Mouse (Mus musculus) forebrain, embryonic 14.5 days (tissue): ENCODE results near the gene Rilpl1. TPM values are rescaled to one million over a fixed set of nuclear protein-coding genes. Genes with fewer than 3 reads are reported as not detected.

Experiments used
- ATAC-seq: fragments of 200-750 bp; cut with Nextera tagmentation; 2 replicates; pipeline ENCODE4 v1.8.0; 2017; ENCODE audit warnings: mild to moderate bottlenecking, moderate library complexity
- DNase-seq: peaks from one replicate; pipeline ENCODE4 v3.0.0-alpha.2; 2015; ENCODE audit warnings: low spot score
- H3K27ac ChIP-seq: fragments of 300-500 bp; sonication (generic); 2 replicates; pipeline ENCODE4 v1.5.1; 2014; ENCODE audit warnings: low read depth, mild to moderate bottlenecking, control low read depth, low read length, moderate library complexity
- H3K27me3 ChIP-seq: fragments of 300-500 bp; sonication (generic); replicated peaks from 2 replicates; pipeline ENCODE4 v1.6.1; 2014; ENCODE audit warnings: low read length, control low read depth, mixed read lengths; ENCODE audit not compliant: control insufficient read depth, insufficient read depth
- H3K36me3 ChIP-seq: fragments of 300-500 bp; sonication (generic); 2 replicates; pipeline ENCODE4 v1.6.1; 2014; ENCODE audit warnings: low read length, control low read depth; ENCODE audit not compliant: control insufficient read depth, insufficient read depth
- H3K4me1 ChIP-seq: fragments of 300-500 bp; sonication (generic); 2 replicates; pipeline ENCODE4 v1.6.1; 2014; ENCODE audit warnings: antibody characterized with exemption, low read length, control low read depth; ENCODE audit not compliant: control insufficient read depth, insufficient read depth
- H3K4me2 ChIP-seq: fragments of 300-500 bp; sonication (generic); 2 replicates; pipeline ENCODE4 v1.6.1; 2014; ENCODE audit warnings: mild to moderate bottlenecking, control low read depth, low read length
- H3K4me3 ChIP-seq: fragments of 300-500 bp; sonication (generic); 2 replicates; pipeline ENCODE4 v1.5.1; 2014; ENCODE audit warnings: low read depth, low read length, control low read depth
- H3K9ac ChIP-seq: fragments of 300-500 bp; sonication (generic); 2 replicates; pipeline ENCODE4 v1.6.1; 2014; ENCODE audit warnings: mild to moderate bottlenecking, low read length, control low read depth, moderate library complexity
- H3K9me3 ChIP-seq: fragments of 300-500 bp; sonication (generic); replicated peaks from 2 replicates; pipeline ENCODE4 v1.6.1; 2016; ENCODE audit warnings: low read length, control low read depth, mixed read lengths; ENCODE audit not compliant: control insufficient read depth
- WGBS: fragments of 180-500 bp; shearing (Covaris S2); extraction: QIAGEN DNeasy Blood & Tissue Kit; methylation state at CpG from one replicate; pipeline ENCODE4 v1.1.7; 2014; 5-methylcytosine and 5-hydroxymethylcytosine counted together
- polyA plus RNA-seq: library from polyadenylated mRNA; unstranded; fragments of >200 nt; fragmentation: Nextera tagmentation; extraction: Ambion mirVana; gene quantifications from 2 replicates; pipeline ENCODE4 v1.2.1, GENCODE M21; 2014

The Rilpl1 gene
- polyA plus RNA-seq = 10.4 and 11.0 TPM in 2 replicates

DNA sequence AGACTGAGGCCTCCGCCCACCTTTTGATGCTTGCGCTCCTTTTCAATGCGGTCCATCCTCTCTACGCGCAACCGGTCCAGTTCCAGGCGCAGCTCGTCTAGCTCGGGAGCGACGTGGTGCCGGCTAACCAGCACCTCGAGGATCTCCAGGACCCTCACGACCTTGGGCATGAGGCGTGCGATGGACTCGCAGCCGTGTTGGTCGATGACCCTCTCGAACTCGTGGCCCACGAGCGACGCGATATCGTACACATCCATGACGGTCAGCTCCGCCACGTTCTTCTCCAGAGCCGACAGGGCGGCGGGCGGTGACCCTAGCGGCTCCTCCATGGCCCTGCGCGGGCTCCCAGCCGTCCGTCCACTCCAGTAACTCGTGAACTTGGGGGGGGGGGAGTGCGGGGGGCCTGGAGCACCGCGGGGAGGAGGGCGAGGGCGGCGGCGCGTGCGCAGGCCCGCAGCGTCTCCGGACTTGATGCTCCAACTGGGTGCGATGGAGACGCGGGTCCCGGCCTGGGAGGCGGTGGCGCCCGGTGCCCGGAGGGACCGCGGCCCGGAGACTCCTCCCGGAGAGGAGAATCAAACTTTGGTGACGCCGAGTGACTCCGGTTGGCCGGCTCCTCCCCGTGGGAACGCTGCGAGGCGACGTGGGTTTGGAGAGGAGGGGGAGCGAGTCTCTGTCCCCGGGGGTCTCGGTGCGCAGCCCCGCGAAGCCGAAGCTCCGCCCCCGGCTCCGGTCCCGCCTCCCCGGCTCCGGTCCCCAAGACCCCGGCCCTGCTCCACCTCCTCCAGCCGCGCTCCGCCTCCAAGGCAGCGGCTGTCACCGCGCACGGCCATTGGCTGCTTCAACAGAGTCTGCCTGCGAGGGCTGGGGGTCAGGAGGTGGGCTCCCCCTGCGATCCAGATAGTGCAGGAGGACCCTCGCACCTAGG is at the start of gene Rilpl1:
Gene Rilpl1, minus strand, starts transcription at position 737 of the 928 bp plus-strand sequence.
- under 1% methylated on average over 84 of the region's 96 CpGs for WGBS
- Histone ChIP-seq H3K36me3 (no peaks in the 10 kb centered on the region), H3K4me2 (peak within 1 kb of the TSS; percentile 60), H3K4me1 (peaks cover 6% of the 10 kb centered on the region; the same call in 1 of the 2 replicates), H3K27ac (peak within 1 kb of the TSS; percentile 60; the same call in 1 of the 2 replicates), H3K27me3 (no peaks in the 10 kb centered on the region), H3K9ac (peak within 1 kb of the TSS; percentile 81), H3K9me3 (no peaks in the 10 kb centered on the region), H3K4me3 (peak within 1 kb of the TSS; percentile 72)
- ATAC-seq = peak; percentile 95
- peak; percentile 91 for DNase-seq

DNA sequence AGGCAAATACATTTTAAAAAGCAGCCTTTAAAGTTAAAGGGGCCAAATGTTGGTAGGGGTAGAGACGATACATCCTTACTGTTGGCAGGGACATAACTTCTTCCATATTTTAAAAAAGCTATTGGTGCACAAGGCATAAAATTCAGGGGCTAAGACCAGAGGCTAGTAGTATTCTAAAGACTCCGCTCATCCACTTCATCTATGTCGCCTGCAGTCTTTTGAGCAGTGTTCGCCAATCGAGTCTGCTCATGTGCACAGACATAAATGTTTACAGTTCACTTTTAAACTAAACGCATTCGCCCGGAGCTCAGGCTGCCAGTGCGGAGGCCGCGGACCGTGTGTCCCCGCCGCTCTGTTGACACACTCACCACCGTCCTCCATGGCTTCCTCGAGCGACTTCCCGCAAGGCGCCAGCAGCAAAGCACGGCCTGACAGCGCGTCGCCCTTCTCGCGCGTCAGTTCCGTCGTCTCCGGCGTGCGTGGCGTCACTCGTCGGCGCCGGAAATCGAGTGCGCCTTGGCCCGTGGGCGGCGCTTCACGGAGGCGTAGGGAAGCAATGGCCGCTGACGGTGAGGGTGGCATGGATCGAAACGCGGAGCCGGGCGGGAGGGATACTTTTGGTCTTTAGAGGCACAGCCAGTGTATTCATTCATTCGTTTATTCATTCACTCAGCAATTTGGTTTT is 47.6 kb upstream of the Rilpl1 start, which contains the start of the genes Eif2b1 and Gtf2h3:
Gene Eif2b1, minus strand, starts transcription at position 499 of the 685 bp plus-strand sequence.
Gene Gtf2h3, plus strand, starts transcription at position 508 of the 685 bp plus-strand sequence.
- Histone ChIP-seq H3K36me3 (peaks cover 39% of the 10 kb centered on the region), H3K27ac (0 out of 2 replicates have a peak within 1 kb of the TSS, but pooled peaks have one; percentile 35), H3K4me3 (peak within 1 kb of the TSS; percentile 69), H3K9me3 (no peaks in the 10 kb centered on the region), H3K4me2 (peak within 1 kb of the TSS; percentile 75), H3K9ac (peak within 1 kb of the TSS; percentile 79), H3K4me1 (peaks cover 14% of the 10 kb centered on the region), H3K27me3 (no peaks in the 10 kb centered on the region)
- DNase-seq (peak; percentile 97), ATAC-seq (peak; percentile 98)
- WGBS = 2% methylated on average over 51 of the region's 51 CpGs

DNA sequence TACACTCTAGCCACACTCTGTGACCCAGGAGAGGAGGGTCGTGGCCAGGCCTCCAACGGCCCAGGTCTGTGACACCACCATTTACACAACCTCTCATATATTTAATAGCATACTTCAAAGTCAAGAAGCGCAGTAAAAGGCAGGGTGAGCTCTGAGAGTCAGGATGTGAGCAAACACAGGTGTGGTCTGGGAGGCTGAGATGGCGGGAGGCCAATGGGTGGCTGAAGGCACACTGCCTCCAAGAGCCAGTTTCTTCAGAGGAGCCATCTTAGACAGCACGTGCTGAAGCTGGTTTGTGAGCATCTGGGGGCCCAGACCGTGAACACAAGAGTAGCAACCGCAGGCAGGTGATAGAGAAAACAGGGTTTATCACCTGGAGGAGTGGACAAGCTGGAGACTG is 44.3 kb upstream of the Rilpl1 start:
- no peak for DNase-seq
- H3K4me3 ChIP-seq = no peak overlapping the region
- peaks cover 71% of the 10 kb centered on the region for H3K36me3 ChIP-seq
- H3K27me3 ChIP-seq = no peaks in the 10 kb centered on the region
- no peak overlapping the region for H3K4me2 ChIP-seq
- ATAC-seq = no peak
- H3K9ac ChIP-seq = no peak overlapping the region
- no peaks in the 10 kb centered on the region for H3K9me3 ChIP-seq
- WGBS = 94% methylated on average over 7 of the region's 7 CpGs
- peaks cover 14% of the 10 kb centered on the region for H3K4me1 ChIP-seq
- H3K27ac ChIP-seq = no peak overlapping the region

DNA sequence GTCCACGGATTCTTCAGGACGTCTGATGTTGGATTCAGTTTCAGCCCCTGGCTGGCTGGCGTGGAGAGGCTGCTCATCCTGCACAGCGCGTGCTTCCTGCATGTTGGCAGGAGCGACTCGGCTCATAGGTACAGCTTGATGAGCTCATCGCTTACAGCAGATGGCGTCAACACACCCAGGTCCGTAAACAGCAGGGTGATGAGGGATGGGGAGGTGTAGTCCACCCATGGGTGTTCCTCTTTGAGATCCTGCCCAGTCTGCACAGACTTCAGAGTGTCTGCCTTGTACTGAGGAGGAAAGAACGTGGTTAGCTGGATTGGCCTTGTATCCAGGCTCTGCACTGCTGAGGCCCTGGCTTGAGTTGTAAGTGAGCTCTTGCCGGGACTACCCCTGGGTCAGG is 39.9 kb upstream of the Rilpl1 start:
- ATAC-seq = no peak
- no peak overlapping the region for H3K9ac ChIP-seq
- H3K4me1 ChIP-seq = no peaks in the 10 kb centered on the region
- H3K27me3 ChIP-seq = no peaks in the 10 kb centered on the region
- peaks cover 99% of the 10 kb centered on the region for H3K36me3 ChIP-seq
- H3K27ac ChIP-seq = no peak overlapping the region
- no peak for DNase-seq
- no peak overlapping the region for H3K4me2 ChIP-seq
- 89% methylated on average over 12 of the region's 12 CpGs for WGBS
- no peaks in the 10 kb centered on the region for H3K9me3 ChIP-seq
- no peak overlapping the region for H3K4me3 ChIP-seq

DNA sequence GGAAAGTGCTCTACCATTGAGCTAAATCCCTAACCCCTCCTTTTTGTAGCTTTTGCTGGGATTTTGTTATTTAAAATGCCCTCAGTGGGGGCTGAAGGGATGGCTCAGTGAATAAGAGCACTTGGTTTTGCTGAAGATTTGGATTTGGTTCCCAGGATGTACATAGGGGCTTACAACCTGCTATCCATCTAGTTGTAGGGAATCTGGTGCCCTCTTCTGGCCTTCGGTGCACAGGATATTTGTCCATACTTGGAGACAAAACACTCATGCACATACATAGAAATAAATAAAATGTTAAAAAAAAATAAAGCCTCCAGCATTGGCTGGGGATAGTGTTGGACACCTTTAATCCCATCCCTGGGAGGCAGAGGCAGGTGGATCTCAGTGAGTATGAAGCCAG is 24.0 kb upstream of the Rilpl1 start:
- Histone ChIP-seq H3K4me2 (no peak overlapping the region), H3K9ac (no peak overlapping the region), H3K27ac (no peak overlapping the region), H3K4me1 (peaks cover 5% of the 10 kb centered on the region; the same call in 1 of the 2 replicates), H3K9me3 (no peaks in the 10 kb centered on the region), H3K4me3 (no peak overlapping the region), H3K27me3 (no peaks in the 10 kb centered on the region), H3K36me3 (peaks cover 60% of the 10 kb centered on the region)
- ATAC-seq (no peak), DNase-seq (peak; percentile 33)
- whole genome bisulfite sequencing = 95% methylated on average over 1 of the region's 1 CpGs

DNA sequence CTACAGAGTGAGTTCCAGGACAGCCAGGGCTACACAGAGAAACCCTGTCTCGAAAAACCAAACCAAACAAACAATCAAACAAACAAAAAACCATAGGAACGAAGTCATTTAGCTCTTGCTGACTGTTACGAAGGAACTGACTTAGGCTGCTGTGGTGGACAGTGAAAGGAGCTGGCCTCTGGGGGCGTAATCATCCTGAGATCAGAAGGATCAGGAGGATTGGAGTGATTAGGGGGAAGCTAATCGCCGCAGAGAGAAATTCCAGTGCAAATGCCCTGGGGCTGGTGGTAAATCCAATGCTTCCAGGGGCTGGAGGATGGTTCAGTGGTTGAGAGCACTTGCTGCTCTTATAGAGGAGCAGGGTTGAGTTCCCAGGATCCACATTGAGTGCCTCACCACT is 22.4 kb upstream of the Rilpl1 start:
- peak overlapping the region; percentile 83 for H3K9ac ChIP-seq
- DNase-seq (no peak), ATAC-seq (no peak)
- WGBS = 67% methylated on average over 6 of the region's 6 CpGs
- peak overlapping the region; percentile 74 for H3K4me2 ChIP-seq
- H3K4me3 ChIP-seq = peak overlapping the region; percentile 85
- no peak overlapping the region for H3K27ac ChIP-seq
- no peaks in the 10 kb centered on the region for H3K9me3 ChIP-seq
- H3K36me3 ChIP-seq = peaks cover 47% of the 10 kb centered on the region
- no peaks in the 10 kb centered on the region for H3K27me3 ChIP-seq
- peaks cover 5% of the 10 kb centered on the region; the same call in 1 of the 2 replicates for H3K4me1 ChIP-seq

DNA sequence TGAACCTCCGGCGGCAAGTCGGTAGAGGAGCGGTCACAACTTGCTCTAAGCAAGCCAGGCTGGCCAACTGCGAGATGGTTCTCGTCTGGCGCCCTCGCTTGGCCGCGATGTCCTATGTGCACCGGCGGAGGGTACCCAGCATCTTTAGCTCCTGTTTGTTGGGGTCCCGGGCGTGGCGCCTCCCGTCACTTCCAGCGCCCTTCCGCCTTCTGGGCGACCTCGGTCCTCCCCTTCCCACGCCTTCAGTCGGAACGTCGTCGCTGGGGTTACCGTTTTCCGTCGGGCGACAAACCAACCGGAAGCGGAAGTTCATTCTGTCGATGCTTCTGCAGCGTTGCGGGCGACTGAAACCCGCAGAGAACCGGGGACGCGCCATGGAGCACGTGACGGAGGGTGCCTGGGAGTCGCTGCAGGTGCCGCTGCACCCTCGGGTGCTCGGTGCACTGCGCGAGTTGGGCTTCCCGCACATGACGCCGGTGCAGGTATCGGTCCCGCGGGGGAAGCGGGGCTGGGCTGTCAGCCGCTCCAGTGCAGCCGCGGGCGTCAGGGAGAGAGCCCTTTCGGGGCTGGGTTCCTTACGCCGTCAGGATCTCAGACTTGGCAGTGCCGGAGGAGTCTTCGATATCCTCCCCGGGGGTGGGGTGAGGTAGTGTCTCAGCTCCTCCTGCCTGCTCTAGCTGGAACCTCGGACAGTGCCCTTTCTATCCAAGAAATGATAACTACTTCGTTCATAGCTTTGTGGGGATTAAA is 21.5 kb upstream of the Rilpl1 start, which contains the start of gene Ddx55:
Gene Ddx55, plus strand, starts transcription at position 307 of the 750 bp plus-strand sequence.
- Histone ChIP-seq H3K27ac (peak within 1 kb of the TSS; percentile 77), H3K27me3 (no peaks in the 10 kb centered on the region), H3K9ac (peak within 1 kb of the TSS; percentile 83), H3K4me2 (peak within 1 kb of the TSS; percentile 74), H3K36me3 (peaks cover 47% of the 10 kb centered on the region), H3K9me3 (no peaks in the 10 kb centered on the region), H3K4me1 (peaks cover 5% of the 10 kb centered on the region; the same call in 1 of the 2 replicates), H3K4me3 (peak within 1 kb of the TSS; percentile 85)
- ATAC-seq (peak; percentile 89), DNase-seq (peak; percentile 96)
- WGBS = under 1% methylated on average over 66 of the region's 66 CpGs

DNA sequence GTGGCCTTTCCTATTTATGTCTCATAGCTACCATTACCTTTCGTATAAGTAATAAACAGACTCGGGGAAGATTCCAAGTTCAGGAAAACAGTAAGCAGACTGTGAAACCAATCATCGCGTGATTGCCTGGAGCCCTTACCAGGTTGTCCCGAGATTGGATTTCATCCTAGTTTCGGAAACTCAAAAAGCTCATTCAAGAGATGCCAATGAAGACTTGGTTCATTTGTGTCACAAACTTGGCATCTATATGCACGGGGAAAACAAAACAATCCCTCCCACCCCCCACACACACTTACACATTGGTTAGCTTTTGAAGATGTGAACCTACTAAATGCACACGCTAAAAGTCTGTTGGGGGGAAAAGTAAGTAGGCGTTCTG is 20.9 kb upstream of the Rilpl1 start:
- no peaks in the 10 kb centered on the region for H3K9me3 ChIP-seq
- peak; percentile 42 for DNase-seq
- no peak for ATAC-seq
- peaks cover 47% of the 10 kb centered on the region for H3K36me3 ChIP-seq
- H3K4me2 ChIP-seq = peak overlapping the region; percentile 74
- peak overlapping the region; percentile 83 for H3K9ac ChIP-seq
- H3K4me1 ChIP-seq = peaks cover 5% of the 10 kb centered on the region; the same call in 1 of the 2 replicates
- peak overlapping the region; percentile 77 for H3K27ac ChIP-seq
- WGBS = 12% methylated on average over 9 of the region's 9 CpGs
- peak overlapping the region; percentile 85 for H3K4me3 ChIP-seq
- H3K27me3 ChIP-seq = no peaks in the 10 kb centered on the region
